Mouse (Mus musculus) kidney, embryonic 16.5 days (tissue): ENCODE measurements at regions not wholly inside any gene's neighbourhood (a gene's known extent, or its start where the extent isn't known, plus 50 kb on each side); places are given as distances from the start of the nearest gene placed in this dataset.

ENCODE experiments used
- ATAC-seq: fragments of 200-750 bp; cut with Nextera tagmentation; 2 replicates; pipeline ENCODE4 v1.8.0; 2017; ENCODE audit warnings: moderate TSS enrichment; ENCODE audit not compliant: low FRiP score, low TSS enrichment
- H3K27ac ChIP-seq: fragments of 300-500 bp; sonication (generic); 2 replicates; pipeline ENCODE4 v1.5.1; 2014; ENCODE audit warnings: low read length
- H3K27me3 ChIP-seq: fragments of 300-500 bp; sonication (generic); 2 replicates; pipeline ENCODE4 v1.6.1; 2014; ENCODE audit warnings: low read length, control low read depth, mixed read lengths; ENCODE audit not compliant: insufficient read depth
- H3K36me3 ChIP-seq: fragments of 300-500 bp; sonication (generic); 2 replicates; pipeline ENCODE4 v1.6.1; 2014; ENCODE audit warnings: low read length, control low read depth, mixed read lengths; ENCODE audit not compliant: insufficient read depth
- H3K4me1 ChIP-seq: fragments of 300-500 bp; sonication (generic); 2 replicates; pipeline ENCODE4 v1.6.1; 2014; ENCODE audit warnings: low read length, control low read depth, mixed read lengths; ENCODE audit not compliant: insufficient read depth
- H3K4me2 ChIP-seq: fragments of 300-500 bp; sonication (generic); replicated peaks from 2 replicates; pipeline ENCODE4 v1.6.1; 2014; ENCODE audit warnings: low read depth, low read length
- H3K4me3 ChIP-seq: fragments of 300-500 bp; sonication (generic); 2 replicates; pipeline ENCODE4 v1.5.1; 2014; ENCODE audit warnings: mild to moderate bottlenecking, low read length
- H3K9ac ChIP-seq: fragments of 300-500 bp; sonication (generic); replicated peaks from 2 replicates; pipeline ENCODE4 v1.6.1; 2014; ENCODE audit warnings: low read length
- H3K9me3 ChIP-seq: fragments of 300-500 bp; sonication (generic); 2 replicates; pipeline ENCODE4 v1.6.1; 2016; ENCODE audit warnings: low read length, control low read depth
- WGBS: fragments of 180-500 bp; shearing (Covaris S2); extraction: QIAGEN DNeasy Blood & Tissue Kit; methylation state at CpG from one replicate; pipeline ENCODE4 v1.1.7; 2014; 5-methylcytosine and 5-hydroxymethylcytosine counted together

DNA sequence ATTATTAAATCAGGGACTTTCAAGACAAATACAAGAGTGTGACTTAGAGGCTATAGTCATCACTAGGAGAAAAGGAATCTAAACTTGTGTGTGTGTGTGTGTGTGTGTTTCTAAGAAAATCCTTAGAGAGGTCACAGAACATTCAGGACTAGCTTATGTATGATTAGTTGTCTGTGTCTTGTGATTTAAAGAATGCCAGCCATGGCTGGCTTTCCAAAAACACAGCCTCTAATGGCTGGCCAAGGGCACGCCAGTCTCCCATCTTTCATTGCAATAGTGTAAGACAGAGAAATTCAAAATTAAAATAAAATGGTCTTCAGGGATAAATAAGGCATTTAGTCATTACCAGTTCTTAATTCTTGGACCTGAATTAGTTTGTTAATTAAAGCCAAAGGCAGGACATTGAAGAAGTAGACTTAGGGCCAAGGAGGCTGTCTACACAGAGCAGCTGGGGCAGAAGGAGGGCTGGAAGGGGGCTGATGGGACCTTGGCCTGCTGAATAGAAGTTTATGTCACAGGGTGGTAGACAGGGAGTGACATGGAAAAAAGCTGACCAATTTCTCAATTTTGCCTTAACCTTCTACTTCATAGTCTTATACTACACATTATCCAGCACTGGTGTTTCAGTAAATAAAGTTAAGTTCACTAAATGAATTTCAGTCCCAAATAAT is 363.0 kb downstream of the Pbx1 start:
- H3K27ac ChIP-seq: no peak overlapping the region
- WGBS: 94% methylated on average over 1 of the region's 1 CpGs
- ATAC-seq: no peak

More for the DNA sequence above, 363.0 kb downstream of the Pbx1 start:
- Histone ChIP-seq H3K9ac (no peak overlapping the region), H3K27me3 (no peaks in the 10 kb centered on the region), H3K4me2 (no peak overlapping the region), H3K9me3 (no peaks in the 10 kb centered on the region), H3K36me3 (no peaks in the 10 kb centered on the region), H3K4me3 (no peak overlapping the region), H3K4me1 (peaks cover 2% of the 10 kb centered on the region)
